Mouse (Mus musculus): ENCODE data around the gene Plek2. TPM values are rescaled to one million over a fixed set of nuclear protein-coding genes. Genes with fewer than 3 reads are reported as not detected.

The Plek2 gene
- polyA plus RNA-seq, 1 experiment from 2014 or later = 53.6 TPM

- Histone ChIP-seq H3K27me3 (replicated peaks) (peaks cover 28% of the 10 kb centered on the region), H3K9me3 (replicated peaks) (peaks cover 7% of the 10 kb centered on the region), H3K4me1 (peaks cover 95% of the 10 kb centered on the region)
Observed at GRCm38 (mm10) chr12:78910684-78911461, 4.1 kb upstream of the Plek2 start.

GRCm38 (mm10) chr12:78908081-78908605 is 1.4 kb upstream of the Plek2 start:
- Histone ChIP-seq H3K4me3 (no peak overlapping the region), H3K4me2 (no peak overlapping the region), H3K9me3 (replicated peaks) (peaks cover 7% of the 10 kb centered on the region), H3K9ac (no peak overlapping the region), H3K4me1 (peaks cover 87% of the 10 kb centered on the region), H3K27me3 (replicated peaks) (peaks cover 26% of the 10 kb centered on the region), H3K36me3 (peaks cover 13% of the 10 kb centered on the region), H3K27ac (peak overlapping the region; percentile 70)
- no peak for ATAC-seq
- 64% methylated on average over 6 of the region's 6 CpGs for WGBS (ENCODE audit: insufficient replicate concordance)

More at GRCm38 (mm10) chr12:78910684-78911461, 4.1 kb upstream of the Plek2 start:
- WGBS (ENCODE audit: insufficient replicate concordance) = 2% methylated on average over 16 of the region's 16 CpGs
- Histone ChIP-seq H3K36me3 (no peaks in the 10 kb centered on the region), H3K4me2 (peak overlapping the region; percentile 84), H3K4me3 (peak overlapping the region; percentile 66), H3K9ac (peak overlapping the region; percentile 81), H3K27ac (peak overlapping the region; percentile 98)
- ATAC-seq = peak; percentile 87

- Histone ChIP-seq H3K4me3 (peak overlapping the region; percentile 72), H3K36me3 (peaks cover 36% of the 10 kb centered on the region), H3K4me1 (peaks cover 64% of the 10 kb centered on the region), H3K4me2 (peak overlapping the region; percentile 85), H3K27ac (peak overlapping the region; percentile 64; the same call in 1 of the 2 replicates), H3K9ac (peak overlapping the region; percentile 64), H3K27me3 (replicated peaks) (0 out of 2 replicates have a peak, but pooled peaks cover 8% of the 10 kb centered on the region), H3K9me3 (replicated peaks) (peaks cover 7% of the 10 kb centered on the region)
- WGBS (ENCODE audit: insufficient replicate concordance) = 81% methylated on average over 7 of the region's 7 CpGs
- ATAC-seq = no peak
Observed at GRCm38 (mm10) chr12:78904499-78904898, 2.3 kb downstream of the Plek2 start.

- Histone ChIP-seq H3K9ac (no peak overlapping the region), H3K36me3 (peaks cover 48% of the 10 kb centered on the region), H3K4me2 (peak overlapping the region; percentile 85), H3K27ac (no peak overlapping the region), H3K4me1 (peaks cover 54% of the 10 kb centered on the region), H3K27me3 (replicated peaks) (0 out of 2 replicates have a peak, but pooled peaks cover 8% of the 10 kb centered on the region), H3K9me3 (replicated peaks) (no peaks in the 10 kb centered on the region), H3K4me3 (no peak overlapping the region)
- WGBS (ENCODE audit: insufficient replicate concordance) = 78% methylated on average over 4 of the region's 4 CpGs
- ATAC-seq = no peak
Observed at GRCm38 (mm10) chr12:78903313-78903712, 3.5 kb downstream of the Plek2 start.

- H3K27me3 ChIP-seq (replicated peaks) = 0 out of 2 replicates have a peak, but pooled peaks cover 8% of the 10 kb centered on the region
- H3K27ac ChIP-seq = no peak overlapping the region
- H3K4me2 ChIP-seq = no peak overlapping the region
- peaks cover 36% of the 10 kb centered on the region for H3K4me1 ChIP-seq
- peaks cover 66% of the 10 kb centered on the region for H3K36me3 ChIP-seq
- no peaks in the 10 kb centered on the region for H3K9me3 ChIP-seq (replicated peaks)
- no peak overlapping the region for H3K4me3 ChIP-seq
- 61% methylated on average over 5 of the region's 5 CpGs for WGBS (ENCODE audit: insufficient replicate concordance)
- no peak overlapping the region for H3K9ac ChIP-seq
- no peak for ATAC-seq
Observed at GRCm38 (mm10) chr12:78901467-78901866, 5.3 kb downstream of the Plek2 start.

GRCm38 (mm10) chr12:78897861-78898260 is 8.9 kb downstream of the Plek2 start:
- Histone ChIP-seq H3K4me1 (peaks cover 11% of the 10 kb centered on the region), H3K4me2 (no peak overlapping the region), H3K4me3 (no peak overlapping the region), H3K9ac (no peak overlapping the region), H3K27ac (no peak overlapping the region), H3K27me3 (replicated peaks) (no peaks in the 10 kb centered on the region), H3K9me3 (replicated peaks) (no peaks in the 10 kb centered on the region), H3K36me3 (peaks cover 87% of the 10 kb centered on the region)
- no peak for ATAC-seq
- 81% methylated on average over 1 of the region's 1 CpGs for WGBS (ENCODE audit: insufficient replicate concordance)

- Histone ChIP-seq H3K27ac (no peak overlapping the region), H3K4me2 (no peak overlapping the region), H3K36me3 (peaks cover 100% of the 10 kb centered on the region), H3K9ac (no peak overlapping the region), H3K27me3 (replicated peaks) (no peaks in the 10 kb centered on the region), H3K9me3 (replicated peaks) (no peaks in the 10 kb centered on the region), H3K4me3 (no peak overlapping the region), H3K4me1 (no peaks in the 10 kb centered on the region; the same call in 1 of the 2 replicates)
- 76% methylated on average over 2 of the region's 2 CpGs for WGBS (ENCODE audit: insufficient replicate concordance)
- 0 out of 2 replicates have a peak, but pooled peaks have one; percentile 25 for ATAC-seq
Observed at GRCm38 (mm10) chr12:78891149-78891548, 15.6 kb downstream of the Plek2 start.

- Histone ChIP-seq H3K4me1 (no peaks in the 10 kb centered on the region; the same call in 1 of the 2 replicates), H3K27me3 (replicated peaks) (no peaks in the 10 kb centered on the region), H3K9me3 (replicated peaks) (no peaks in the 10 kb centered on the region), H3K27ac (no peak overlapping the region), H3K4me2 (no peak overlapping the region), H3K9ac (no peak overlapping the region), H3K4me3 (no peak overlapping the region), H3K36me3 (peaks cover 100% of the 10 kb centered on the region)
- WGBS (ENCODE audit: insufficient replicate concordance) = 52% methylated on average over 1 of the region's 1 CpGs
- no peak for ATAC-seq
Observed at GRCm38 (mm10) chr12:78890062-78890461, 16.7 kb downstream of the Plek2 start.

- H3K27ac ChIP-seq = no peak overlapping the region
- H3K4me2 ChIP-seq = no peak overlapping the region
- no peak for ATAC-seq
- H3K4me1 ChIP-seq = no peaks in the 10 kb centered on the region
- WGBS (ENCODE audit: insufficient replicate concordance) = 90% methylated on average over 3 of the region's 3 CpGs
- H3K4me3 ChIP-seq = no peak overlapping the region
- H3K27me3 ChIP-seq (replicated peaks) = no peaks in the 10 kb centered on the region
- no peaks in the 10 kb centered on the region for H3K9me3 ChIP-seq (replicated peaks)
- H3K36me3 ChIP-seq = peaks cover 85% of the 10 kb centered on the region
- no peak overlapping the region for H3K9ac ChIP-seq
Observed at GRCm38 (mm10) chr12:78874581-78874980, 32.2 kb downstream of the Plek2 start.

- H3K27ac ChIP-seq = no peak overlapping the region
- ATAC-seq = no peak
- H3K4me3 ChIP-seq = no peak overlapping the region
- H3K27me3 ChIP-seq (replicated peaks) = no peaks in the 10 kb centered on the region
- H3K9me3 ChIP-seq (replicated peaks) = no peaks in the 10 kb centered on the region
- WGBS (ENCODE audit: insufficient replicate concordance) = 74% methylated on average over 1 of the region's 1 CpGs
- H3K9ac ChIP-seq = no peak overlapping the region
- H3K4me2 ChIP-seq = no peak overlapping the region
- peaks cover 68% of the 10 kb centered on the region for H3K36me3 ChIP-seq
- H3K4me1 ChIP-seq = peaks cover 21% of the 10 kb centered on the region
Observed at GRCm38 (mm10) chr12:78868115-78868514, 38.6 kb downstream of the Plek2 start.

- H3K27me3 ChIP-seq (replicated peaks) = no peaks in the 10 kb centered on the region
- no peak for ATAC-seq
- WGBS (ENCODE audit: insufficient replicate concordance) = 88% methylated on average over 1 of the region's 1 CpGs
- H3K4me2 ChIP-seq = no peak overlapping the region
- H3K9ac ChIP-seq = no peak overlapping the region
- H3K36me3 ChIP-seq = peaks cover 52% of the 10 kb centered on the region
- no peak overlapping the region for H3K4me3 ChIP-seq
- H3K27ac ChIP-seq = no peak overlapping the region
- peaks cover 28% of the 10 kb centered on the region for H3K4me1 ChIP-seq
- H3K9me3 ChIP-seq (replicated peaks) = no peaks in the 10 kb centered on the region
Observed at GRCm38 (mm10) chr12:78865434-78865833, 41.3 kb downstream of the Plek2 start.

GRCm38 (mm10) chr12:78862254-78862730 is 44.5 kb downstream of the Plek2 start:
- Histone ChIP-seq H3K27ac (peak overlapping the region; percentile 93), H3K4me3 (peak overlapping the region; percentile 90), H3K9me3 (replicated peaks) (no peaks in the 10 kb centered on the region), H3K27me3 (replicated peaks) (no peaks in the 10 kb centered on the region), H3K9ac (peak overlapping the region; percentile 84), H3K4me1 (peaks cover 50% of the 10 kb centered on the region), H3K4me2 (peak overlapping the region; percentile 84), H3K36me3 (peaks cover 27% of the 10 kb centered on the region)
- under 1% methylated on average over 22 of the region's 22 CpGs for WGBS (ENCODE audit: insufficient replicate concordance)
- peak; percentile 32 for ATAC-seq

Data from liver, embryonic 12.5 days (tissue).